Mouse (Mus musculus) erythroblast, embryonic 14.5 days (primary cell): ENCODE data around the gene Hivep3. TPM values are rescaled to one million over a fixed set of nuclear protein-coding genes. Genes with fewer than 3 reads are reported as not detected.

Experiments
- H3K27me3 ChIP-seq: 2 replicates; pipeline ENCODE4 v1.6.1; 2012; ENCODE audit warnings: inconsistent platforms; ENCODE audit not compliant: control insufficient read depth
- H3K36me3 ChIP-seq: 2 replicates; pipeline ENCODE4 v1.6.1; 2012; ENCODE audit warnings: mild to moderate bottlenecking, inconsistent platforms; ENCODE audit not compliant: control insufficient read depth
- H3K4me1 ChIP-seq: 2 replicates; pipeline ENCODE4 v1.6.1; 2012; ENCODE audit warnings: inconsistent platforms; ENCODE audit not compliant: control insufficient read depth
- H3K4me3 ChIP-seq: replicated peaks from 2 replicates; pipeline ENCODE3; 2012; ENCODE audit warnings: moderate library complexity, mild to moderate bottlenecking, inconsistent platforms
- H3K9me3 ChIP-seq: 2 replicates; pipeline ENCODE4 v1.6.1; 2012; ENCODE audit warnings: low read length, inconsistent platforms, mixed read lengths; ENCODE audit not compliant: control insufficient read depth
- GATA1 ChIP-seq: IDR thresholded peaks from 2 replicates; pipeline ENCODE4 v1.6.1; 2012; ENCODE audit warnings: low read length, inconsistent platforms, mixed read lengths
- TAL1 ChIP-seq: IDR thresholded peaks from 3 replicates; pipeline ENCODE4 v1.6.1; 2012; ENCODE audit warnings: low read length, inconsistent platforms, mixed read lengths
- polyA plus RNA-seq: library from polyadenylated mRNA; stranded (reverse); fragments of >175 nt; gene quantifications from 2 replicates; pipeline ENCODE4 v1.2.3, GENCODE M21; 2012

Gene Hivep3
- polyA plus RNA-seq, 1 experiment: 0.01 TPM

DNA sequence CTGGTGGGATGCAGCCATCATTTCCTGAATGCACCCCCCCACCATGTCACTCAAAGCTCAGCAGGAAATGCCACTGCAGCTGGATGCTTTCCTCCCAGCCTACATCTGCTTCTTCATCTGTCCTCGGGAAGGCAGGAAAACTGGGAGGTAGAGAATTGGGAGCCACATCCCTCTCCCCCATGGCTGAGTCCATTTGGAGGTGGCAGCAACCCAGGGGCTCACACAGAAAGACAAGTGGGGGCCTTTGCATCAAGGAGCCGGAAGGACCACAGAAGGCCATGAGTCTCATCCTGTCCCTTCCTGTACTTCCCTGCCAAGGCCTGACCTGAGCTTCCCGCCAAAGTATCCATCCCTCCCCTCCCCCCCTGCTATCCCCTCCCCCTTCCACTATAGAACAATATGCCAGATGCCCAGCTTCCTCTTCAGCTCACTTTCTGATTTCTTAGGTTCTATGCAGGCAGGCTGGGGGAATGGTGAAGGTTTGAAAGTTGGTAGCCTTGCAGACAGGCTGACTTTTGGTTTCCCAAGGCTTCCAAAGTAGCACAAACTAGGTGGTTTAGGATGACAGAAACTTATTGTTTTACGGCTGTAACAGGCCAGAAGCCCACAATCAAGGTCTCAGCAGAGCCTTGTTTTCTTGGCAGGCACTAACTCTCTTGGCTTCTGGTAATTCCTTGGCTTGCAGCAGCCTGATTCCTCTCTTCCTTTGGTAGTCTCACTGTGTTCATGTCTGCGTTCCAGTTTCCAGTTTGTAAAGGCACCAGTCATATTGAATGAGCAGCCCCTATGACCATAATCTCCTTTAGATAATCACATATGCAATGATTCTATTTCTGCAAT is 46.2 kb downstream of the Hivep3 start:
- Histone ChIP-seq H3K4me1 (no peaks in the 10 kb centered on the region), H3K27me3 (no peaks in the 10 kb centered on the region), H3K9me3 (no peaks in the 10 kb centered on the region), H3K4me3 (no peak overlapping the region), H3K36me3 (no peaks in the 10 kb centered on the region)
- TF ChIP-seq GATA1 (no peak), TAL1 (no peak)

DNA sequence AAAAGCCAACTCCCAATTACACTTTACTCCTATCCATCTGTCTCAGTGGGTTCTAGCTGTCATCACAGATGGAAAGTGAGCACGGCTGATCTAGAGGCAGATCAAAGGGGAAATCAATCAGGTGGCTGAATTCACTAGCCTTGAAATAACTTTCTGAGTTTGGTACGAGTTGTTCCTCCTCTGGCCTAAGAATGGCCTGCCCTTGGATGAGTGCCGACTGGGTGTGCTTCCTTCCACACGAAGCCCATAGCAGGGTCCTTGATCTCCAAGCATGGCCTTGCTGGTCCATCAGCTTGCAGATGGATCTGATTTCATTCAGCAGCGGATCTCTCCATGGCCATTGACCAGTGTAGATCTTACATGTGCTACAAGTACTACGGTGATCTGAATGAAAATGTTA is 47.3 kb downstream of the Hivep3 start:
- no peak for TF ChIP-seq TAL1
- no peak for TF ChIP-seq GATA1
- no peaks in the 10 kb centered on the region for H3K9me3 ChIP-seq
- H3K4me1 ChIP-seq: no peaks in the 10 kb centered on the region
- H3K36me3 ChIP-seq: no peaks in the 10 kb centered on the region
- no peaks in the 10 kb centered on the region for H3K27me3 ChIP-seq
- no peak overlapping the region for H3K4me3 ChIP-seq

DNA sequence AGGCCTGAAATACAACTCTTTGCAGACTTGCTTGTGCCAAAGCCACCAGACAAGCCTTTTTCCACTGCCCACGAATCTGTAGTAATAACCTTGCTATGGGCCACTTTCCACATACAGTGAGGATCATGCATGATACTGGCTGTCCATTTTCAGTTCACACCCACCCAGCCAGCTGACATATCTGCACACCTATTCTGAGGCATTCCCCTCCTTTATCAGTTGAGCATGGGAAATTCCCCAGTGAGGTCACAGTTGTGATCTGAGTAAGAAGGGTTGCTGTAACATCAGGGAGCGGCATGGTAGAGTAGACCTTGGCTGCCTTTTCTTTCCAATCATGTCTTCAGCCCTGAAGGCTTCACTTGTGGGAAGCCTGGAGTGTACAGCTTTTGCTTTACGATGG is 51.4 kb downstream of the Hivep3 start:
- Histone ChIP-seq H3K4me1 (no peaks in the 10 kb centered on the region), H3K9me3 (no peaks in the 10 kb centered on the region), H3K4me3 (no peak overlapping the region), H3K27me3 (no peaks in the 10 kb centered on the region), H3K36me3 (no peaks in the 10 kb centered on the region)
- TF ChIP-seq GATA1 (no peak), TAL1 (no peak)

DNA sequence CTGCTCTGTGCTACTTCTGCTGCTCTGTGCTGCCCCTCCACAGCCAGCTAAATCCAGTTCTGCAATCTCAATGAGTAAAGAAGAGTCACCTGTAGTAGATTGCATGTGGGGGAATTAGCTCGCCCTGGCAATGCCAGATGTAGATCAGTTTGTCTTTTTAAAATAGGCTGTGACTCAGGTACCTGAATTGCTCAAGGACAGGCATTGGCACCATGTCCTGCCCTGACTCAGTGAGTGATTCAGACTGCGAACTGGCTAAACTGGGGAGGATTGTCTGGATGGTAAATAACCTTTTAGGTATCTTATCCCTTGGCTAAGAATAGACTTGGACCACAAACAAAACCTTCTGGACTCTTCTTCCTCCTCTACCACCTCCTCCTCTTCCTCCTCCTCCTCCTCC is 52.7 kb downstream of the Hivep3 start:
- TF ChIP-seq TAL1: no peak
- Histone ChIP-seq H3K4me1 (no peaks in the 10 kb centered on the region), H3K4me3 (no peak overlapping the region), H3K27me3 (no peaks in the 10 kb centered on the region), H3K36me3 (no peaks in the 10 kb centered on the region), H3K9me3 (no peaks in the 10 kb centered on the region)

DNA sequence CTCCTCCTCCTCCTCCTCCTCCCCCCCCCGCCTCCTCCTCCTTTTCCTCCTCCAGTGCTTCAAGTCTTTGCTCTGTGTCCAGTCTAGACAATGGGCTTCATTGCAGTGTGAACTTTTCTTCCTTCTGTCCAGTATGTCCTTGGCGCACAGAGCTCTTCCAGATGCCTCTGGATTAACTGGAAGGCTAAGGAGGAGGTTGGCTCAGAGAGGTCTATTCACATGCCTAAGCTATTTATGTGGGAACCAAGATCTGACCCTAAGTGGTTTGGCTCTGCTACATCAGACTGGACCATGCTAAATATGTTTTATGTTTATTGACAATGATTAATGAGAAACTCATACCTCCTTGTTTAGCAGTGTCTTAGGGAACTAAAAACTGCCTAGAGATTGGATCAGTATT is 53.1 kb downstream of the Hivep3 start:
- no peak for TF ChIP-seq TAL1
- Histone ChIP-seq H3K4me1 (no peaks in the 10 kb centered on the region), H3K9me3 (no peaks in the 10 kb centered on the region)

DNA sequence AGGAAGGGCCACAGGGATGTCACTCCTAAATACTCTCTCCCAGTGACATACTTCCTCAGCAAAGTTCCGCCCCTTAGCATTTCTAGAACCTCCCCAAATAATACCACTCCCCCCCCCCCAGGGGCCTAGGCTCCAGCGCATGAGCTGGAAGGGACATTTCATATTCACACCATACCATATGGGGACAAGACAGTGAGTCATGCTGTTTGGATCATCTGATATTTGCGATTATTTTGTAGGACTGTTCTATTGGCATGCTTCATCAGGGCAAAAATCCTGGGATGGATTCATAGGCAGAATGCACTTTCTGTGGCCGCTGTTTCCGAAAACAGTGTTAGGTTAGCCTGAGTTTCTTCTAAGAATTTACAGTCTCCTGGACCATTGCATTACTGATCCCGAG is 55.2 kb downstream of the Hivep3 start:
- Histone ChIP-seq H3K4me1 (no peaks in the 10 kb centered on the region), H3K4me3 (no peak overlapping the region), H3K9me3 (no peaks in the 10 kb centered on the region), H3K27me3 (no peaks in the 10 kb centered on the region), H3K36me3 (no peaks in the 10 kb centered on the region)
- TF ChIP-seq GATA1 (no peak), TAL1 (no peak)

More for the DNA sequence above, 53.1 kb downstream of the Hivep3 start:
- no peaks in the 10 kb centered on the region for H3K27me3 ChIP-seq
- no peaks in the 10 kb centered on the region for H3K36me3 ChIP-seq
- H3K4me3 ChIP-seq: no peak overlapping the region

DNA sequence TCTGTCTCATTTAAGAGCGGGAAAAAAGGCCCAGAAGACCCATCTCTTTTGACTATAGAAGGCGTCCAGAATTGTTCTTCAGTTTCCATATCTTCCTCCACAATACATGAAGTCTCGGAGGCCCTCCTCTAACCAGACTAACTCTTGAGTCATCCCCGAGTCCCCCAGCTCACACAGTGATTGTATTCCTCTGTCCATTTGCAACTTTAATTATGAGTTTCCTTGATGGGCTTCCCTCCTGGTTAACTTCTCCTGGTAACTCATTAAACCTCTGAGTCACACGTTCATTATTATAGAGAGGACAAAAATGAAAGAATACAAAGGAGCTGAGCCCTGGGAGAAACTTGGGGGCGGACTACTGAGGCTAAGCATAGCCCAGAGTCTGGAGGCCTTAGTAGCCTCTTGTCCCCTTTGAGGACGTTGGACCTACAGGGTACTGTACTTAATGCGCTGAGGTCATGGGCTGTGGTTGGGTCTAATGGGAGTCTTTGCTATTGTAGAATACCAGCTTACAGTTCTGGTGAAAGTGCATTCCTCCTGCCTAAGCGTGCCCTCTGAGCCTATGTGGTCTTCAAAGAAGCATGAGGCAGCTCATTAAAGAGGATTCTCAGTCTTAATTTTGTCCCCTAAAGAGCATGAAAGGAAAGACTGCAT is 56.0 kb downstream of the Hivep3 start:
- Histone ChIP-seq H3K9me3 (no peaks in the 10 kb centered on the region), H3K4me1 (no peaks in the 10 kb centered on the region), H3K27me3 (no peaks in the 10 kb centered on the region), H3K4me3 (no peak overlapping the region), H3K36me3 (no peaks in the 10 kb centered on the region)
- TF ChIP-seq TAL1: no peak
- TF ChIP-seq GATA1: no peak

DNA sequence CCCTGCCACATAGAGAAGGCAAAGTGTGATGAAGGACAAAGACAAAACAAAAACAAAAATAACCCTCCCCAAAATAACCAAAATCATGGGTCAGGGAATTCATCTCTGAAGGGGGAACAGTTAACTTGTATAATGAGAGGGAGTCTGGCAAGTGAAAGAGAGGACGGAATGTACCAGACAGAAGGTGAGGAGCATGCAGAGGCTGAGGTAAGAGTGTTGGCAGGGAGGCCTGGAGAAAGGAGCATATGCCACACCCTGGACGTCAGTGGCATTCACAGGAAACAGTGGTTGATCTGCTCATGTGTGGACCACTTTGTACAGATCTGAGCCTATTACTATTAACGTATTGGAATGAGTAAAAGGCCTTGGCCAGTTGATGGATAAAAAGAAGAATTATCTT is 65.3 kb downstream of the Hivep3 start:
- no peaks in the 10 kb centered on the region for H3K4me1 ChIP-seq
- H3K4me3 ChIP-seq: no peak overlapping the region
- TF ChIP-seq TAL1: no peak
- no peak for TF ChIP-seq GATA1
- no peaks in the 10 kb centered on the region for H3K27me3 ChIP-seq
- H3K36me3 ChIP-seq: no peaks in the 10 kb centered on the region
- no peaks in the 10 kb centered on the region for H3K9me3 ChIP-seq

DNA sequence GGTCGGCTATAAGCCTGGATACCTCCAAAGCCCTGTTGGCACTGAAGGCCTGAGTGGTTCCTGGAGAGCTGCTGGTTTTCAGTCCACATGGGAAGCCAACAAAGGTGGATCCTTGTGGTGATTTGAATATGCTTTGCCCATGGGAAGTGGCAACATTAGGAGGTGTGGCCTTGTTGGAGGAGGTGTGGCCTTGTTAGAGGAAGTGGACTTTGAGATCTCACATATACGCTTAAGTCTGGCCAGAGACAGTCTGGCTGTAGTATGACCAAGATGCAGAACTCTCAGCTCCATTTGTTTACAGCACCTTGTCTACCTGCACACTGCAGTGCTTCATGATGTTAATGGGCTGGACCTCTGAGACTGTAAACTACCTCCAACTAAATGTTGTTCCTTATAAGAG is 73.0 kb downstream of the Hivep3 start:
- no peaks in the 10 kb centered on the region for H3K27me3 ChIP-seq
- H3K4me3 ChIP-seq: no peak overlapping the region
- no peak for TF ChIP-seq TAL1
- TF ChIP-seq GATA1: no peak
- H3K9me3 ChIP-seq: no peaks in the 10 kb centered on the region
- H3K4me1 ChIP-seq: no peaks in the 10 kb centered on the region
- H3K36me3 ChIP-seq: no peaks in the 10 kb centered on the region
